ENCODE assay signal across 9 mouse cellular contexts in the genomic region with DNA sequence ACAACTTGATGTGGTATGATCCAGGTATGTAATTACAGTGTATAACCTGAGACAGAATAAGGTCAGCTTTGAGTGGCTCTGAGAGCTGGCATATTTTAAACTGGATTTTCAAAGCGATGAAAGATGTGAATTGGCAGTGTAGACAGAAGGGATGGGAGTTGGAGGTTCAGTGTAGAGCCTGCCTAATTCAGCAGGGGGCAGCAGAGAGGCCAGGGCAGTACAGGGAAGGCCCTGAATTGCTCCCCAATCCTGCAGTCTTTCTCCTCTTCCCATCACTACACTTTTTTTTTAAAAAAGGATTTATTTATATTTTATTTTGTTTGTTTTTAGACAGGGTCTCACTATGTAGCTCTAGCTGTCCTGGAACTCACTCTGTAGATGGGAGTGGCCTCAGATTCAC. TPM values are rescaled to one million over a fixed set of nuclear protein-coding genes. Genes with fewer than 3 reads are reported as not detected.
DNase-seq lines count a peak whose midpoint lies in the region; ATAC-seq lines count a peak whose summit lies in the region.
"Had no signal": no experiment of that assay in that cellular context is flagged by ENCODE, and none has a peak within 500 bp of the region (broad histone marks: within the 10 kb centered on the region; RNA-seq: fewer than 3 reads in every experiment).

No protein-coding gene starts in this region.

- H3K4me2 ChIP-seq in liver, embryonic 15.5 days: no peak overlapping the region
- H3K4me2 ChIP-seq: lung, embryonic 15.5 days had no signal

- H3K27ac ChIP-seq in heart, embryonic 10.5 days: no peak overlapping the region
- 0 out of 2 replicates have a peak overlapping the region, but pooled peaks have one; percentile 33 for H3K27ac ChIP-seq in liver, embryonic 15.5 days (replicated peaks)
- H3K27ac ChIP-seq: lung, embryonic 15.5 days had no signal

- no peak overlapping the region for H3K9ac ChIP-seq in liver, embryonic 15.5 days
- H3K9ac ChIP-seq: lung, embryonic 15.5 days had no signal

- peaks cover 21% of the 10 kb centered on the region for H3K4me1 ChIP-seq in heart, embryonic 10.5 days
- peaks cover 89% of the 10 kb centered on the region for H3K4me1 ChIP-seq in liver, embryonic 15.5 days (replicated peaks)

- H3K36me3 ChIP-seq in heart, embryonic 10.5 days: peaks cover 54% of the 10 kb centered on the region
- H3K36me3 ChIP-seq in liver, embryonic 15.5 days (replicated peaks): peaks cover 54% of the 10 kb centered on the region

- no peak for ATAC-seq in liver, embryonic 15.5 days (ENCODE audit: insufficient read depth)
- ATAC-seq in activated CD4-positive, CD25-positive, alpha-beta regulatory T cell, adult 4 months: no peak

- WGBS in heart, embryonic 10.5 days: 86% methylated on average over 1 of the region's 1 CpGs
- WGBS in liver, embryonic 15.5 days (ENCODE audit: insufficient replicate concordance): 87% methylated on average over 1 of the region's 1 CpGs

- peak; percentile 34 to 58 for DNase-seq in heart, postnatal 10 days
- no peak for DNase-seq in heart, embryonic 10.5 days (ENCODE audit: low spot score)
- peak; percentile 65 for DNase-seq in 416B (ENCODE audit: low read depth)
- peak; percentile 72 for DNase-seq in NIH3T3 (ENCODE audit: low read depth)
- DNase-seq in layer of hippocampus, postnatal 14 days (ENCODE audit: low spot score in 2 of 2): no peak
- no peak for DNase-seq in cerebellum, adult 11 months

- H3K27me3 ChIP-seq in heart, embryonic 10.5 days (ENCODE audit: insufficient read depth, poor library complexity, severe bottlenecking): no peaks in the 10 kb centered on the region
- no peaks in the 10 kb centered on the region for H3K27me3 ChIP-seq in liver, embryonic 15.5 days
- H3K27me3 ChIP-seq: lung, embryonic 15.5 days had no signal

- H3K9me3 ChIP-seq in heart, embryonic 10.5 days: no peaks in the 10 kb centered on the region
- H3K9me3 ChIP-seq in liver, embryonic 15.5 days (replicated peaks): no peaks in the 10 kb centered on the region
- H3K9me3 ChIP-seq: lung, embryonic 15.5 days had no signal

- H3K4me3 ChIP-seq in heart, embryonic 10.5 days: no peak overlapping the region
- H3K4me3 ChIP-seq in liver, embryonic 15.5 days (replicated peaks): no peak overlapping the region; the same call in 1 of the 2 replicates
- H3K4me3 ChIP-seq: lung, embryonic 15.5 days had no signal

- intact Hi-C loops in heart, postnatal 10 days (cut with DNase I): loop anchor here (5.0 kb wide), 2 partner anchors 63 to 242 kb away; no protein-coding TSS in a partner anchor

RNA-seq across cellular contexts. Expression of gene Gm20517, which starts 2.6 kb away (rescaled TPM):
- 1 to 10 TPM; 3.0 to 3.5 TPM for total RNA-seq in heart, postnatal 10 days (2021)
- 1.6 and 2.1 TPM in 2 replicates for polyA plus RNA-seq in heart, embryonic 10.5 days (2016; fragmentation: Nextera tagmentation; extraction: Ambion mirVana)
- 2.1 and 2.4 TPM in 2 replicates for polyA plus RNA-seq in liver, embryonic 15.5 days (2015; fragmentation: Nextera tagmentation; extraction: Ambion mirVana)
- 1 to 10 TPM in 1 of 2 experiments, under 1 TPM in 1; 0.89 to 1.1 TPM for polyA plus RNA-seq in activated CD4-positive, CD25-positive, alpha-beta regulatory T cell, adult 4 months (2017; shearing (Covaris generic))
- 1 to 10 TPM; 6.1 to 6.6 TPM for total RNA-seq in layer of hippocampus, postnatal 14 days (2021)

RNA-seq across cellular contexts. Expression of gene Med20, which starts 2.6 kb away (rescaled TPM):
- 10 to 100 TPM; 21.9 to 23.0 TPM for total RNA-seq in heart, postnatal 10 days (2021)
- 36.5 and 42.8 TPM in 2 replicates for polyA plus RNA-seq in heart, embryonic 10.5 days (2016; fragmentation: Nextera tagmentation; extraction: Ambion mirVana)
- polyA plus RNA-seq in liver, embryonic 15.5 days (2015; fragmentation: Nextera tagmentation; extraction: Ambion mirVana): 21.6 and 26.0 TPM in 2 replicates
- 10 to 100 TPM; 23.6 to 30.0 TPM for polyA plus RNA-seq in activated CD4-positive, CD25-positive, alpha-beta regulatory T cell, adult 4 months (2017; shearing (Covaris generic))
- total RNA-seq in layer of hippocampus, postnatal 14 days (2021): 10 to 100 TPM; 26.3 to 32.3 TPM

RNA-seq across cellular contexts. Expression of gene Bysl, which starts 2.7 kb away (rescaled TPM):
- total RNA-seq in heart, postnatal 10 days (2021): 10 to 100 TPM; 17.2 to 19.0 TPM
- polyA plus RNA-seq in heart, embryonic 10.5 days (2016; fragmentation: Nextera tagmentation; extraction: Ambion mirVana): 37.0 and 43.0 TPM in 2 replicates
- 16.5 and 18.0 TPM in 2 replicates for polyA plus RNA-seq in liver, embryonic 15.5 days (2015; fragmentation: Nextera tagmentation; extraction: Ambion mirVana)
- 10 to 100 TPM in 1 of 2 experiments, 1 to 10 TPM in 1; 6.6 to 10.8 TPM for polyA plus RNA-seq in activated CD4-positive, CD25-positive, alpha-beta regulatory T cell, adult 4 months (2017; shearing (Covaris generic))
- total RNA-seq in layer of hippocampus, postnatal 14 days (2021): 10 to 100 TPM; 17.7 to 21.0 TPM

RNA-seq across cellular contexts. Expression of gene Usp49, which starts 16.5 kb away (rescaled TPM):
- total RNA-seq in heart, postnatal 10 days (2021): 1 to 10 TPM; 5.4 to 5.5 TPM
- polyA plus RNA-seq in heart, embryonic 10.5 days (2016; fragmentation: Nextera tagmentation; extraction: Ambion mirVana): 3.2 and 4.5 TPM in 2 replicates
- 2.8 and 3.7 TPM in 2 replicates for polyA plus RNA-seq in liver, embryonic 15.5 days (2015; fragmentation: Nextera tagmentation; extraction: Ambion mirVana)
- polyA plus RNA-seq in activated CD4-positive, CD25-positive, alpha-beta regulatory T cell, adult 4 months (2017; shearing (Covaris generic)): under 1 TPM; 0.60 to 0.71 TPM
- 10 to 100 TPM; 12.2 to 13.1 TPM for total RNA-seq in layer of hippocampus, postnatal 14 days (2021)

Comparison
In these comparisons a context has a peak if more than half of its experiments do, and no peak if none do; other contexts are left out.
1. DNase-seq: peak in heart, postnatal 10 days (2 of 2), 416B (single experiment) and NIH3T3 (single experiment); none in heart, embryonic 10.5 days (single experiment), layer of hippocampus, postnatal 14 days (0 of 2) and cerebellum, adult 11 months (single experiment).